Mouse (Mus musculus) midbrain, embryonic 12.5 days (tissue): ENCODE measurements around the gene Kcnk5. TPM values are rescaled to one million over a fixed set of nuclear protein-coding genes. Genes with fewer than 3 reads are reported as not detected.

Experiments used
- ATAC-seq: fragments of 200-750 bp; cut with Nextera tagmentation; 2 replicates; pipeline ENCODE4 v1.8.0; 2017; ENCODE audit warnings: low read depth, moderate TSS enrichment, moderate library complexity; ENCODE audit not compliant: low FRiP score
- H3K27ac ChIP-seq: fragments of 300-500 bp; sonication (generic); replicated peaks from 2 replicates; pipeline ENCODE4 v1.5.1; 2016; ENCODE audit warnings: mild to moderate bottlenecking
- H3K27me3 ChIP-seq: fragments of 300-500 bp; sonication (generic); 2 replicates; pipeline ENCODE4 v1.6.1; 2016; ENCODE audit warnings: mild to moderate bottlenecking
- H3K36me3 ChIP-seq: fragments of 300-500 bp; sonication (generic); 2 replicates; pipeline ENCODE4 v1.6.1; 2016
- H3K4me1 ChIP-seq: fragments of 300-500 bp; sonication (generic); 2 replicates; pipeline ENCODE4 v1.6.1; 2016
- H3K4me2 ChIP-seq: fragments of 300-500 bp; sonication (generic); replicated peaks from 2 replicates; pipeline ENCODE4 v1.6.1; 2016; ENCODE audit warnings: mild to moderate bottlenecking, moderate library complexity
- H3K4me3 ChIP-seq: fragments of 300-500 bp; sonication (generic); 2 replicates; pipeline ENCODE4 v1.5.1; 2016; ENCODE audit warnings: mild to moderate bottlenecking
- H3K9ac ChIP-seq: fragments of 300-500 bp; sonication (generic); replicated peaks from 2 replicates; pipeline ENCODE4 v1.6.1; 2016; ENCODE audit warnings: mild to moderate bottlenecking, moderate library complexity
- H3K9me3 ChIP-seq: fragments of 300-500 bp; sonication (generic); 2 replicates; pipeline ENCODE4 v1.6.1; 2016; ENCODE audit warnings: mild to moderate bottlenecking
- WGBS: fragments of 180-500 bp; shearing (Covaris S2); methylation state at CpG from one replicate; pipeline ENCODE4 v1.1.7; 2016; 5-methylcytosine and 5-hydroxymethylcytosine counted together
- polyA plus RNA-seq: library from polyadenylated mRNA; unstranded; fragments of >200 nt; fragmentation: Nextera tagmentation; extraction: Ambion mirVana; gene quantifications from 2 replicates; pipeline ENCODE4 v1.2.1, GENCODE M21; 2016

The Kcnk5 gene
- 6.7 and 7.4 TPM in 2 replicates for polyA plus RNA-seq

DNA sequence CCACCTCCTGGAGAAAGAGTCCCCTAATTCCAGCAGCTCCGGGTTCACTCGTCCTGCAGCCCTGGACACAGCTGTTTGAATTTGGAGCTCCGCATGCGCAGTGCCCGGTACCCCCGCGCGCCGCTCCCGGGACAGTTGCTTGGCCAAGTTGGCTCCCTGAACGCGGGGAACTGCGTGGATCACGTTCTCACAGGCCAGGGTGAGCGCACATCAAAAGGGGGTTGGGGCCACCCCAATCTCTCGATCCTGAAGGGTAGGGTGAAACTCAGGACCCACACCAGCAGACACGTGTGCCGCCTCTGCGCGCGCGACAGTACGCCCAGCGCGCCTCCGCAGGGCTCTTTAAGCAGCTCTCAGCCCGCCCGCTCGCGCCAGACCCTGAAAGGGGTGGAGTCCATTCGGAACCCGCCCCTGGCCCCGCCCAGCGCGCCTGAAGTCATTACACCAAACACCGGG lies at the start of gene Kcnk5:
Kcnk5 (minus strand) TSS at position 344 of the 456 bp plus-strand sequence.
- Histone ChIP-seq H3K27ac (no peak within 1 kb of the TSS; the same call in 1 of the 2 replicates), H3K4me1 (peaks cover 52% of the 10 kb centered on the region), H3K9ac (peak within 1 kb of the TSS; percentile 56), H3K4me2 (peak within 1 kb of the TSS; percentile 94), H3K36me3 (no peaks in the 10 kb centered on the region), H3K4me3 (peak within 1 kb of the TSS; percentile 60), H3K9me3 (no peaks in the 10 kb centered on the region), H3K27me3 (peaks cover 18% of the 10 kb centered on the region)
- ATAC-seq = peak; percentile 93
- under 1% methylated on average over 36 of the region's 36 CpGs for WGBS

DNA sequence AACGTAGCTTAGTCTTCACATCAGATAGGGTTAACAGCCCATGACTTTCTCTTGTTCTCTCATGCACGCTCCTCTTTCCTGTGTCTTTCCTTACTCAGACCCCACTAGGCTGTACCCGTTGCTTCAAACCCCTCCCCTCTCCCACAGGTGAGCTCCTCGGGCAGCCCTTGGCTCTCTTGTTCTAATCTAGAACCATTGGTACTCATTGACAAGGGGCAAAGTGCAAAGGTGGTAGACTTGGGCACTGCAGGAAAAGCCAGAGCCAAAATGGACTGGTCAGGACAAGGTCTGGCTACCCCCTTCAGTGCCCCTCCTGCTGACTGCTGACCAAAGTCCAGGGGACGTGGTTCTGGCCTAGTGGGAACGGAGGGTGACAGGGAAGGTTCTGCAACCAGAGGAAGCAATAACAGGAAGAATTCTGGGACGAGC lies 48.5 kb upstream of the Kcnk5 start:
- Histone ChIP-seq H3K27ac (no peak overlapping the region), H3K4me1 (peaks cover 22% of the 10 kb centered on the region), H3K4me3 (no peak overlapping the region), H3K36me3 (no peaks in the 10 kb centered on the region), H3K9me3 (no peaks in the 10 kb centered on the region), H3K9ac (no peak overlapping the region), H3K4me2 (no peak overlapping the region), H3K27me3 (peaks cover 34% of the 10 kb centered on the region)
- no peak for ATAC-seq
- WGBS = 87% methylated on average over 7 of the region's 7 CpGs

DNA sequence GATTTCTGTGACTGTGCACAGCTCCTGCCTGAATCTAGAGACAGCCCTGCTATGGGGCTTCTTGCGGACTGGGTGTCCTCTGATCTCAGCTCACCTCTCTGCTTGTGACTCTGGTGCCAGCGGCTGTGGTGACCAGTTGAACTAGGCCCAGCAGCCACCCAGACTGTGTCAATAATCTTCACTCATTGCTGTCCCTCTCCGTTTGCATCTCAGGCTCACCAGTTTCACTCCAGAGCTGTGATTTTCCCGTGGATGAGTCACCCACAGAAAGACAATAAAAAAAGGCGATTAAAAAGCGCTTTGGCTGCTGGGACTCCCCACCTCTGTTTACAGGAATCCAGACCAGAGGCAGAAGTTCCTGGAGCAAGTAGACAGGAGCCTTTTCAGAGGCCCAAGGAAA lies 47.8 kb upstream of the Kcnk5 start:
- Histone ChIP-seq H3K4me3 (no peak overlapping the region), H3K9ac (no peak overlapping the region), H3K9me3 (no peaks in the 10 kb centered on the region), H3K27ac (no peak overlapping the region), H3K4me2 (no peak overlapping the region), H3K36me3 (no peaks in the 10 kb centered on the region), H3K27me3 (peaks cover 34% of the 10 kb centered on the region), H3K4me1 (peaks cover 28% of the 10 kb centered on the region)
- WGBS = 79% methylated on average over 6 of the region's 6 CpGs
- ATAC-seq = no peak

DNA sequence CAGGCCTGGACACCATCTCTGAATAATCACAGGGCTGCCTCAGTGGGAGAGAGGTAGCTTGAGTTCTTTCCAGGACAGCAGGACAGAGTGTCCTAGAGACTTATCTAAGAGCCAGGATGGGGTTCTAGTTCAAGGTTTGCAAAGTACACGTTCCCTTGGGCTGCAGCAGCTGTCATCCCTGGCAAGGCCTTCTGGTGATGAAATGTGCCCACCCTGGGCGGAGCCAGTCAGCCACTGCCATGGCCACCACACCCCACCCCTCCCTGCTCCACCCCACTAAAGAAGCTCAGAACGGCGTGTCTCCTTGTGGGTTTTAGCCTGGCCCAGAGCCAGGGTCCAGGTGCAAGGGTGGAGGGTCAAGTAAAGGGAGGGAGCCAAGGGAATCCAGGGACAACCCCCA lies 46.7 kb upstream of the Kcnk5 start:
- ATAC-seq = no peak
- no peaks in the 10 kb centered on the region for H3K9me3 ChIP-seq
- no peak overlapping the region for H3K27ac ChIP-seq
- WGBS = 76% methylated on average over 4 of the region's 4 CpGs
- H3K36me3 ChIP-seq = no peaks in the 10 kb centered on the region
- H3K4me1 ChIP-seq = peaks cover 33% of the 10 kb centered on the region
- H3K4me3 ChIP-seq = no peak overlapping the region
- H3K27me3 ChIP-seq = peaks cover 37% of the 10 kb centered on the region
- no peak overlapping the region for H3K9ac ChIP-seq
- no peak overlapping the region for H3K4me2 ChIP-seq

DNA sequence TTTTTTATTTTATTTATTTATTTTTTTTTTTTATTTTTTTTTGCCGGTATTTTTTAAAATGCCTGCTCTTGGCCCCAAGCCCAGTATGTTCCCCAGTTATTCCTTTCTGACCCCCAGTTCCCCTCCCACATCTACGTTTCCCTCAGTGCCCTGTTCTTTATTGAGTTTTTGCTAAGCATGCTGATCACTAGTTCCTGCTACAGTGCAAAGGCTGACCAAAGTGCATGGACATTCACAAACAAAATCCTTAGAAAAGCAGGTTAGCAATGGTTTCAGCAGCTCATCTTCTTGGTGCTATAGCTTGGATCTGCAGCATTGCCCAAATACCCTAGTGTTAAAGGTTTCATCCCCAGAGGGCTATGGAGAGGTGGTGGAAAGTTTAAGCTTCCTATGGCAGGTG lies 45.4 kb upstream of the Kcnk5 start:
- Histone ChIP-seq H3K9ac (no peak overlapping the region), H3K27me3 (peaks cover 42% of the 10 kb centered on the region), H3K36me3 (no peaks in the 10 kb centered on the region), H3K4me2 (no peak overlapping the region), H3K27ac (no peak overlapping the region), H3K4me3 (no peak overlapping the region), H3K9me3 (no peaks in the 10 kb centered on the region), H3K4me1 (peaks cover 33% of the 10 kb centered on the region)
- no peak for ATAC-seq
- WGBS = 69% methylated on average over 2 of the region's 2 CpGs

DNA sequence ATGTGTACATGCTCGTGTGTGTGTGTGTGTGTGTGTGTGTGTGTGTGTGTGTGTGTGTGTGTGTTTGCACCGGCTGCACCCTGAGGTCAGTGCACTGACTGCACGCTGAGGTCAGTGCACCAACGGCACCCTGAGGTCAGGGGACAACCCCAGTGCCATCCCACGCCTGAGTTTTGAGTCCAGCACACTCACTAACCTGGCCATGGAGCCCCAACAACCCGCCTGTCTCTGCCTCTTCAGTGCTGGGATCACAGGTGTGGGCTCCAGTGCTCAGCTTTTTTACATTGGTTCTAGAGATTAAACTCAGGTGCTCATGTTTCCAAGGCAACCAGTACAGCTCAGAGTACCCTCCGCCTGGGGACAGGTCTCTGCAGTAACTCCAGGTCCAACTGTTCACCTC lies 44.9 kb upstream of the Kcnk5 start:
- Histone ChIP-seq H3K4me1 (peaks cover 33% of the 10 kb centered on the region), H3K4me3 (no peak overlapping the region), H3K36me3 (no peaks in the 10 kb centered on the region), H3K4me2 (no peak overlapping the region), H3K27ac (no peak overlapping the region), H3K9ac (no peak overlapping the region), H3K9me3 (no peaks in the 10 kb centered on the region), H3K27me3 (peaks cover 42% of the 10 kb centered on the region)
- ATAC-seq = peak; percentile 14; the same call in 1 of the 2 replicates
- WGBS = 44% methylated on average over 7 of the region's 7 CpGs

DNA sequence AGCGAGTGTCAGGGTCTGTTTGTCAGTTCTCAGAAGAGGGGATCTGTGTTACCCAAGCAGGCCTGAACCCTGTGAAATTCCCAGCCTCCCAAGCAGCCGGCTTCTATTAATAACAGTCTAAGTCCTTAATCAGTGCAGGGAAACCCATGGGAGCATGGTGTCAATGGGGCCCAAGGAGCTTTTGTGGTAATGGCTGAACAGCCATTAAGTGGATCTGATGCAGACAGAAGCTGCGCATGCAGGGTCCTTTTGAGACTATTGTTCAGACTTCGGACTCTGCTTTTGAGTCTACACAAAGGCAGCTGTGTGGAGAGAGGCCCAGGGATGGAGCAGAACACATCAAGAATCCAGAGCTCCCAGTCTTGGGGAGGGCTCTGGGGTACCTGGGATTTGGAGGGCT lies 43.9 kb upstream of the Kcnk5 start:
- peaks cover 42% of the 10 kb centered on the region for H3K27me3 ChIP-seq
- H3K36me3 ChIP-seq = no peaks in the 10 kb centered on the region
- 27% methylated on average over 4 of the region's 4 CpGs for WGBS
- H3K4me2 ChIP-seq = 0 out of 2 replicates have a peak overlapping the region, but pooled peaks have one; percentile 12
- H3K4me3 ChIP-seq = no peak overlapping the region
- peak overlapping the region; percentile 77 for H3K27ac ChIP-seq
- no peak overlapping the region for H3K9ac ChIP-seq
- peak; percentile 86 for ATAC-seq
- H3K4me1 ChIP-seq = peaks cover 41% of the 10 kb centered on the region
- H3K9me3 ChIP-seq = no peaks in the 10 kb centered on the region

DNA sequence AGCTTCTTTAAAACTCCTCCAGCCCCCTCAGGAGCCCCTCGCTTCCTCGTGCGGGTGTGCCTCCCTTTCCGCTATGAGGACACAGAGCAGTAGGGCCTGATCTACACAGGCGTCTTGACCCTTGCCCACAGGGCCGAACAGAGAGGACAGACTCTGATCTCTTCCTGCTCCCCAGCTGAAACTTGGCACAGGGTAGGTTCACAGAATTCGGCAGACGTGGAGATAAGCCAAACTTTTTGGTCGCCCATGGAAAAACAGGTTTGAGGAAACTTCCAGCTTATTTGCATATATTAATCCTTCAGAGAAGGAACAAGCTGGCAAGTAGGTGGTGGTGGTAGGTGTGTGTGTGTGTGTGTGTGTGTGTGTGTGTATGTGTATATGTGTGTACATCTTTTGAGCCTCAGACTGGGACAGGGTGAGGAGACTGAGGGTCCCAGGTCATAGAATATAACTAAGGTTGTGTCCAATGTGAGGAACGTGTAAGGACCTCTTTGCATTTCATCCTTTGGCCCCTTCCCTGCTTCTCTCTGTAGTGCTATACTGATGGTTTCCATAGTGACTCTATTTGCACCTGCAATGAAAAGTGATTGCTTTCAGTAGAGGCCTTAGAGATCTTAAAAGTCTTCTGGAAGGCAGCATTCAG lies 43.1 kb upstream of the Kcnk5 start:
- H3K9me3 ChIP-seq = no peaks in the 10 kb centered on the region
- peak overlapping the region; percentile 77 for H3K27ac ChIP-seq
- H3K4me1 ChIP-seq = peaks cover 42% of the 10 kb centered on the region
- no peak overlapping the region for H3K4me2 ChIP-seq
- no peaks in the 10 kb centered on the region for H3K36me3 ChIP-seq
- H3K9ac ChIP-seq = no peak overlapping the region
- ATAC-seq = no peak; the same call in 1 of the 2 replicates
- 52% methylated on average over 10 of the region's 10 CpGs for WGBS
- no peak overlapping the region for H3K4me3 ChIP-seq
- peaks cover 34% of the 10 kb centered on the region for H3K27me3 ChIP-seq

DNA sequence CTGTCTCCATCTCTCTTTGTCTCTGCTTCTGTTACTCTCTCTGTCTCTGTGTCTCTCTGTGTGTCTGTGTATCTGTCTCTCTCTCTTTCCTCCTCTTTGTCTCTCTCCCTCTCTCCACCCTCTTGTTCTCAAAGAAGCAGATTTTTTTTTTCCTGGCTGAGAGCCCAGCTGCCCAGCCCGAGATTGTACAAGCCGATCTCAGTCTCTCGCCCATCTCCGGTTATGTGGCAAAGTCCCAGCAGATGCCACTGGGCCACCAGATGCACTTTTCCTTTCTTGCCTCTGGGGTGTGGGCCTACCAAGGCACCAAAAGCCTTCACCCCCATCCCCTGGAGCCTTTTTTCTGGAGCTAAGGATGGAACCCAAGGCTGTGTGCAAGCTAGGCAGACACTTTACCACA lies 42.6 kb upstream of the Kcnk5 start:
- Histone ChIP-seq H3K36me3 (no peaks in the 10 kb centered on the region), H3K9me3 (no peaks in the 10 kb centered on the region), H3K27ac (peak overlapping the region; percentile 77; the same call in 1 of the 2 replicates), H3K4me2 (no peak overlapping the region), H3K9ac (no peak overlapping the region), H3K4me1 (peaks cover 42% of the 10 kb centered on the region), H3K4me3 (no peak overlapping the region), H3K27me3 (peaks cover 29% of the 10 kb centered on the region)
- no peak for ATAC-seq
- WGBS = 44% methylated on average over 4 of the region's 4 CpGs

DNA sequence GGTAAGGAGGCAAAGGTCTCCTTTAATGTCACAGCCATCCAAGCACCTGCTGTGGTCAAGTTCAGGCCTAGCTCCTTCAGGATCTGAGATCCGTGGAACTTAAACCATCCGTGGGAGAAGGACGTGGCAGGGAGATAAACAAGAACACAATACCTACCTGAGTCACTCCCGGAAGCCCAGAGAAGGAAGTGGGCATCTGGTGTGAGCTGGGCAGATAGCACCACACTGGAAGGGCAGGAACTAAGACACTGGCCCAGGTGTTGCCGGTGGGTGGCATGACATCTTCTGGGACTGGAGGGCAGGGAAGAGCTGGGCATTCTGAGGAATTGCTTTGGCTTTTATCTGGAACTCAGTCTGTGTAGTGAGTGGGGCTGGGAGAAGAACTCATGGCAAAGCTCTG lies 41.6 kb upstream of the Kcnk5 start:
- H3K27me3 ChIP-seq = peaks cover 20% of the 10 kb centered on the region
- no peak overlapping the region for H3K27ac ChIP-seq
- H3K4me3 ChIP-seq = no peak overlapping the region
- no peak for ATAC-seq
- WGBS = 86% methylated on average over 5 of the region's 5 CpGs
- H3K9me3 ChIP-seq = no peaks in the 10 kb centered on the region
- no peaks in the 10 kb centered on the region for H3K36me3 ChIP-seq
- no peak overlapping the region for H3K4me2 ChIP-seq
- H3K9ac ChIP-seq = no peak overlapping the region
- H3K4me1 ChIP-seq = peaks cover 40% of the 10 kb centered on the region

DNA sequence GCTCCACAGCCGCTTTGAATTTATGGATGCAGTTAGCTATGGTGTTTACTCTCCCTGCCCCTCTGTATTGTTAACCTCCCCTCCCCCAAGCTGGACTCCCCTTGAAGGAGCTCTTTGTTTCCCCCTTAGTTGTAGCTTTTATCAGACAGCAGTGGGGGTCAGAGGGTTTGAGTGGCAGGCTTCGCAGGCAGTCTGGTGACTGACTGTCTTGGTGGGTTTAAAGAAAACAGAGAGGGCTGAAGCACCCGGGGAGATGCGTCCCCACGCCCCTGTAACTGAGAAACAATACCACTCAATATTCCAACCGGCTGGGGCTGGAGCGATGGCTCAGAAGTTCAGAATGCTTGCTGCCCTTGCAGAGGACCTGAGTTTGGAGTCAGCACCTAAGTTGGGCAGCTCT lies 39.5 kb upstream of the Kcnk5 start:
- WGBS = 27% methylated on average over 7 of the region's 7 CpGs
- 0 out of 2 replicates have a peak, but pooled peaks have one; percentile 7 for ATAC-seq
- peaks cover 34% of the 10 kb centered on the region for H3K4me1 ChIP-seq
- H3K36me3 ChIP-seq = no peaks in the 10 kb centered on the region
- no peaks in the 10 kb centered on the region for H3K9me3 ChIP-seq
- no peak overlapping the region for H3K4me3 ChIP-seq
- H3K4me2 ChIP-seq = no peak overlapping the region
- peaks cover 16% of the 10 kb centered on the region; the same call in 1 of the 2 replicates for H3K27me3 ChIP-seq
- H3K27ac ChIP-seq = no peak overlapping the region
- H3K9ac ChIP-seq = no peak overlapping the region

DNA sequence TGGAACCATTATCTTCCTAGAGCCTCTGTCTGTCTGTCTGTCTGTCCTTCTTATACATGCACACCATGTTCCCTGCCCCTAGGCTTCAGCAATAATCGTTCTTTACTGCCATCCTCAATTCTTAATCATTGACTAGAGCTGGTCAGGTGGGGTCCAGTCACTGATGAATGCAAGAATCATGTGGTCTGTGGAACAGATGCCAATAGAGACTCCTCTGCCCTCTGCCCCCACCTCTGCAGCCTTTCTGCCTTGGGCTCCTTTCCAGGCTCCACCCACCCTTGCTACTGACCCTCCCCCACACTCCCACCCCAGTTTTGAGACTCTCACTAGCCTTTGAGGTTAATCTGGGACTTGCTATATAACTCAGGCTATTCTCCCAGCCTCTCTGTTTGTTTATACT lies 38.2 kb upstream of the Kcnk5 start:
- Histone ChIP-seq H3K4me1 (peaks cover 22% of the 10 kb centered on the region), H3K9ac (no peak overlapping the region), H3K9me3 (no peaks in the 10 kb centered on the region), H3K27me3 (peaks cover 16% of the 10 kb centered on the region; the same call in 1 of the 2 replicates), H3K4me3 (no peak overlapping the region), H3K27ac (no peak overlapping the region), H3K4me2 (no peak overlapping the region), H3K36me3 (no peaks in the 10 kb centered on the region)
- ATAC-seq = no peak
- 89% methylated on average over 1 of the region's 1 CpGs for WGBS
